Mouse (Mus musculus): ENCODE results near the gene Vcp.

- TF ChIP-seq CTCF (IDR thresholded peaks at IDR 0.05; ENCODE audit: low read depth), result no peak
- TF ChIP-seq EP300 (IDR thresholded peaks at IDR 0.05; ENCODE audit: low read depth), result no peak
These were observed 47.7 kb downstream of the Vcp start for GRCm38 (mm10) chr4:42952563-42952962.

All from heart, postnatal 0 days (tissue).